In the genomic region with DNA sequence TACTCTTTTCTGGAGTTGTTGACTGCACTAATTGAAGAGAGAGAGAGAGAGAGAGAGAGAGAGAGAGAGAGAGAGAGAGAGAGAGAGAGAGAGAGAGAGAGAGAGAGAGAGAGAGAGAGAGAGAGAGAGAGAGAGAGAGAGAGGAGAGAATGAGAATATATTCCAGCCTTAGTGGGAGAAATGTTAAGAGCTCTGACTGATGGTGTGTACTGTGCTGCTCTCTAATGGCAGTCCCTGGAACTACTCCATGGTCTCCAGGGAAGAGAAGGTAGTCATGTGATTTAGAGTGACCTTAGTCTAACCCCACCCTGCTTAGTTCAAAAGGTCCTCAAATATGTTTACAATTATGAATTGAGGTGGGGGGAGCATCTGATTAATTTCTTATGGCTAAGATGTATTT, we compare ENCODE assay signal across 8 mouse cellular contexts.
DNase-seq lines count a peak whose midpoint lies in the region; ATAC-seq and TF ChIP-seq lines count a peak whose summit lies in the region.
"Not testable (repeated sequence)": the region's sequence is repeated elsewhere in the genome, so short reads cannot be mapped to it uniquely, and the experiment has no call there.

No protein-coding gene starts in this region.

- peak; percentile 89 for TF ChIP-seq CTCF in lung, postnatal 0 days (IDR thresholded peaks at IDR 0.05)

- not testable (repeated sequence) for H3K9ac ChIP-seq in hindbrain, embryonic 14.5 days; lung, postnatal 0 days (replicated peaks; ENCODE audit: low read depth)

- peaks cover 33% of the 10 kb centered on the region for H3K4me1 ChIP-seq in hindbrain, embryonic 14.5 days (replicated peaks; ENCODE audit: control insufficient read depth, insufficient read depth, low read length)
- H3K4me1 ChIP-seq in lung, postnatal 0 days (ENCODE audit: insufficient read depth, low read depth, low read length) = not testable (repeated sequence)

- TF ChIP-seq EP300 in lung, postnatal 0 days (IDR thresholded peaks at IDR 0.05) = not testable (repeated sequence)

- not testable (repeated sequence) for H3K9me3 ChIP-seq in hindbrain, embryonic 14.5 days (ENCODE audit: control insufficient read depth, low read length); lung, postnatal 0 days (ENCODE audit: low read length)

- not testable (repeated sequence) for H3K27me3 ChIP-seq in hindbrain, embryonic 14.5 days (ENCODE audit: control insufficient read depth, insufficient read depth, low read length); lung, postnatal 0 days (replicated peaks; ENCODE audit: insufficient read depth, low read length)

- H3K4me3 ChIP-seq in hindbrain, embryonic 14.5 days (replicated peaks; ENCODE audit: low read length); lung, postnatal 0 days (ENCODE audit: low read depth, low read length): not testable (repeated sequence)

- DNase-seq in T-cell, adult 2 months (ENCODE audit: low spot score) = peak; percentile 37
- DNase-seq in cerebellum, postnatal 14 days = peak; percentile 83
- DNase-seq in frontal cortex, postnatal 36 days (ENCODE audit: low spot score in 2 of 2) = peak; percentile 55 to 80
- DNase-seq in hindbrain, embryonic 14.5 days (ENCODE audit: low spot score) = peak; percentile 74
- peak; percentile 73 to 80 for DNase-seq in layer of hippocampus, postnatal 10 days (ENCODE audit: low spot score in 2 of 2)
- peak; percentile 82 for DNase-seq in lung, postnatal 0 days (ENCODE audit: low spot score)
- peak; percentile 84 to 87 for DNase-seq in right cerebral cortex, adult 2 months (ENCODE audit: low spot score in 2 of 2)
- peak; percentile 45 for DNase-seq in urinary bladder, postnatal 25 days (ENCODE audit: low spot score)

- H3K27ac ChIP-seq in hindbrain, embryonic 14.5 days; lung, postnatal 0 days (ENCODE audit: low read length): not testable (repeated sequence)

- H3K36me3 ChIP-seq in hindbrain, embryonic 14.5 days (replicated peaks; ENCODE audit: control insufficient read depth, insufficient read depth); lung, postnatal 0 days (ENCODE audit: insufficient read depth, low read length): not testable (repeated sequence)

- not testable (repeated sequence) for H3K4me2 ChIP-seq in hindbrain, embryonic 14.5 days (replicated peaks); lung, postnatal 0 days (replicated peaks; ENCODE audit: low read depth, low read length)

- not testable (repeated sequence) for ATAC-seq in hindbrain, embryonic 14.5 days (ENCODE audit: low FRiP score)
- ATAC-seq in lung, postnatal 0 days = peak; percentile 70
